Mouse (Mus musculus): ENCODE data around the gene Npc2.

DNA sequence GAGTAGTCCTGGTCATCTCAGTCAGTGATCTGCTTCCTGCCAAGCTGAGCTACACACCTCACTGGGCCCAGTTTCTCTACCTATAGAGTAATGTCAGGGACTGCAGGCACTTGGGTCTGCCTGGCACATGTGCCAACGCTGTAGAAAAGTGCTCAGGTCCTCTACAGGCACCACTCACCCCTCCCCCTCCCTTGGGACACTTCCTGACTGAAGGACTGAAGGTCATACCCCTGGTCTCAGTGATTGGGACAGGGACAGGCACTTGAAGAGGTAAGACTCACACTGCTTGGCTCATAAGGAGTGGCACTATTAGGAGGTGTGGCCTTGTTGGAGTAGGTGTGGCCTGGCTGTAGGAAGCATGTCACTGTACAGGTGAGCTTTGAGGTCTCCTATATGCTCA, 37.9 kb upstream of the Npc2 start:
- no peak for TF ChIP-seq EP300 (IDR thresholded peaks at IDR 0.05; ENCODE audit: low read depth)
- TF ChIP-seq CTCF (IDR thresholded peaks at IDR 0.05; ENCODE audit: low read depth) = no peak

All from heart, postnatal 0 days (tissue).